Mouse (Mus musculus) intestine, embryonic 16.5 days (tissue): ENCODE data around the gene Sfta2. TPM values are rescaled to one million over a fixed set of nuclear protein-coding genes. Genes with fewer than 3 reads are reported as not detected.

Experiments used
- ATAC-seq: fragments of 200-750 bp; cut with Nextera tagmentation; 2 replicates; pipeline ENCODE4 v1.8.0; 2017; ENCODE audit warnings: moderate TSS enrichment, moderate library complexity
- H3K27ac ChIP-seq: fragments of 300-500 bp; sonication (generic); 2 replicates; pipeline ENCODE4 v1.5.1; 2014; ENCODE audit warnings: mild to moderate bottlenecking, low read length
- H3K27me3 ChIP-seq: fragments of 300-500 bp; sonication (generic); replicated peaks from 2 replicates; pipeline ENCODE4 v1.6.1; 2014; ENCODE audit warnings: low read length, control low read depth, mixed read lengths; ENCODE audit not compliant: control insufficient read depth, insufficient read depth
- H3K36me3 ChIP-seq: fragments of 300-500 bp; sonication (generic); 2 replicates; pipeline ENCODE4 v1.6.1; 2014; ENCODE audit warnings: low read length, control low read depth; ENCODE audit not compliant: control insufficient read depth, insufficient read depth
- H3K4me1 ChIP-seq: fragments of 300-500 bp; sonication (generic); 2 replicates; pipeline ENCODE4 v1.6.1; 2014; ENCODE audit warnings: low read length, control low read depth, mixed read lengths; ENCODE audit not compliant: control insufficient read depth, insufficient read depth
- H3K4me2 ChIP-seq: fragments of 300-500 bp; sonication (generic); 2 replicates; pipeline ENCODE4 v1.6.1; 2014; ENCODE audit warnings: low read depth, low read length, control low read depth
- H3K4me3 ChIP-seq: fragments of 300-500 bp; sonication (generic); 2 replicates; pipeline ENCODE4 v1.5.1; 2014; ENCODE audit warnings: mild to moderate bottlenecking, low read length
- H3K9ac ChIP-seq: fragments of 300-500 bp; sonication (generic); 2 replicates; pipeline ENCODE4 v1.6.1; 2014; ENCODE audit warnings: low read depth, low read length
- H3K9me3 ChIP-seq: fragments of 300-500 bp; sonication (generic); 2 replicates; pipeline ENCODE4 v1.6.1; 2016; ENCODE audit warnings: low read length, control low read depth; ENCODE audit not compliant: control insufficient read depth
- WGBS: fragments of 180-500 bp; shearing (Covaris S2); extraction: QIAGEN DNeasy Blood & Tissue Kit; methylation state at CpG from one replicate; pipeline ENCODE4 v1.1.7; 2014; 5-methylcytosine and 5-hydroxymethylcytosine counted together
- polyA plus RNA-seq: library from polyadenylated mRNA; unstranded; fragments of >200 nt; fragmentation: Nextera tagmentation; extraction: Ambion mirVana; gene quantifications from 2 replicates; pipeline ENCODE4 v1.2.1, GENCODE M21; 2015

Sfta2 gene
- polyA plus RNA-seq, 1 experiment from 2014 or later, result 3.3 TPM

DNA sequence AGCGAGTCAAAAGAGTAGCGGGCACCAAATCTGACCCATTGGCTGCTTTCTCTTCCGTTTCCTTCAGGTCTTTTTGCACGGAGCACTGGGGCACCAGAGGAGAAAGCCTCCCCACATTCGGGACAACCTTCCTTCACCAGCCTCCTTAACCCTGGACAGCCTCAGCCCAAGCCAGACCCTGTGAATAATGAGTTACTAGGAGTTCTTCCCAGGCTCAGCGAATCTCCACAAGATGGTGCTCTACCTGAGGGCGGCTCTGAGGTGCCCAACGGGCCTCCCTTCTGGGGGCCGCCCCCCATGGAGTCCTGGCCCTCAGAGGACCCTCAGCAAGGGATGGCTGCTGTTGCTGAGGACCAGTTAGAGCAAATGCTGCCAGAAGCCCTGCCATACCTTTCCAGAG, 33.6 kb upstream of the Sfta2 start:
- H3K9me3 ChIP-seq, result no peaks in the 10 kb centered on the region
- no peak for ATAC-seq
- whole genome bisulfite sequencing, result 21% methylated on average over 9 of the region's 9 CpGs

DNA sequence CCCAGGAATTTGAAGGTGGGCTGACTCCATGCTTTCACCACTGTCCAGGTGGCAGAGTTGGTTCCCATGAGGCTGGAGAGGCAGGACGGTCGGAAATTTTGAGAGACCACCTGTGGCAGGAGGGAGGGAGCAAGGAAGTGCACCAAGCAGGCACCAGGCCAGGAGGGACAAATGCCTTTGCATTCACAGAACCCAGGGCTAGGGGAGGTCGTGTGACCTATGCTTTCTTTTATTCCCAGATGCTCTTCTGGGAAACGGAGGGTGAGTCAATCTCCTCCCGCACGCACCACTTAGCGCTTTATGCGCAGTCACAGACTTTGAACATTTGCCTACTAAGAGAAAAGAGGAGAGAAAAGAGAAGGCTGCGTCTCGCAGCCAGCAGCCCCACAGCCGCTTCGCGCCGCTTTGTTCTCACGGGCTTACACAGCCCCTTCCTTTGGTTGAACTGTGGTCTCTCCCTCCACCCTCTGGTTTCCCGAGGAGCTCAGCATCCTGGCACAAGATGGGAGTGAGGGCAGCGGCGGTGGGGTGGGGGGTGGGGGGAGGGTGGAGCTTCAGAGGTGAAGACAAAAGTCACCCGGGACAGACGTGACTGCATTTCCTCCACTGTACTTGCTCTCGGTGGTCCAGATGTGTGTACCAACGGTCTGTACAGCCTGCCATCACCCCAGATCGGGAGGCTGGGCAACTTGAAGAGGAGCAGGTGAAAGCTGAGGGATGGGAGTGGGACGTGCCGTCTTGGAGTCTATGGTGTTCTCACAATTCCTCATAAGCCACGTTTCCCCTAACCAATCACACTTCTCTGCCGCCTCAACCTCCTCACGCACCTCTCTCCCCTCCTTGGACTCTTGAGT, 32.0 kb upstream of the Sfta2 start:
- peak overlapping the region; percentile 26 for H3K4me3 ChIP-seq
- peaks cover 8% of the 10 kb centered on the region for H3K4me1 ChIP-seq
- H3K27me3 ChIP-seq, result peaks cover 11% of the 10 kb centered on the region; the same call in 1 of the 2 replicates
- peak overlapping the region; percentile 43; the same call in 1 of the 2 replicates for H3K9ac ChIP-seq
- ATAC-seq, result no peak
- peak overlapping the region; percentile 52 for H3K4me2 ChIP-seq
- no peaks in the 10 kb centered on the region for H3K9me3 ChIP-seq
- no peak overlapping the region for H3K27ac ChIP-seq
- 7% methylated on average over 28 of the region's 28 CpGs for WGBS
- no peaks in the 10 kb centered on the region for H3K36me3 ChIP-seq

More for the DNA sequence above, 33.6 kb upstream of the Sfta2 start:
- no peak overlapping the region for H3K4me3 ChIP-seq
- no peaks in the 10 kb centered on the region for H3K36me3 ChIP-seq
- H3K27me3 ChIP-seq, result peaks cover 11% of the 10 kb centered on the region; the same call in 1 of the 2 replicates
- peaks cover 8% of the 10 kb centered on the region for H3K4me1 ChIP-seq
- no peak overlapping the region for H3K4me2 ChIP-seq
- no peak overlapping the region for H3K27ac ChIP-seq
- H3K9ac ChIP-seq, result no peak overlapping the region

DNA sequence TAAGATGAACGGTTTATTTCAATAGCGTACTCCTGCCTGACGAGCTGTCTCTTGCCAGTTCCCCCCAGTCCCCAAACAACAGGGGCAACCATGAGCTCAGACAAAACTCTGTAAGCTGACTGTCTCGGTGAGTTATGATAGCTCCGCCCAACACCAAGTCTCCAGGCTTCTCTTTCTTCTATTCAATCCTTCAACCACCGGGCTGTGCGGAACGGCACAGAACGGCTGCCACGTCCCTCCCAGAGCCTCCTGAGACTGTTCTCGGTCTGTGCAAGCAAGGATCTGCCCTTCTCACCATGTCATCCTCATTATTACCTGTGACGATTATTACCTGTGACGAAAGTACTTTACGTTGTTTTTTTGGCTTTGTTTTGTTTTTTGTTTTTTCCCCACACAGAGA, 30.5 kb upstream of the Sfta2 start:
- WGBS, result 76% methylated on average over 14 of the region's 14 CpGs
- Histone ChIP-seq H3K4me3 (no peak overlapping the region), H3K9ac (no peak overlapping the region), H3K27ac (no peak overlapping the region), H3K36me3 (no peaks in the 10 kb centered on the region), H3K27me3 (peaks cover 11% of the 10 kb centered on the region; the same call in 1 of the 2 replicates), H3K4me2 (no peak overlapping the region), H3K9me3 (no peaks in the 10 kb centered on the region), H3K4me1 (peaks cover 14% of the 10 kb centered on the region)
- ATAC-seq, result no peak

DNA sequence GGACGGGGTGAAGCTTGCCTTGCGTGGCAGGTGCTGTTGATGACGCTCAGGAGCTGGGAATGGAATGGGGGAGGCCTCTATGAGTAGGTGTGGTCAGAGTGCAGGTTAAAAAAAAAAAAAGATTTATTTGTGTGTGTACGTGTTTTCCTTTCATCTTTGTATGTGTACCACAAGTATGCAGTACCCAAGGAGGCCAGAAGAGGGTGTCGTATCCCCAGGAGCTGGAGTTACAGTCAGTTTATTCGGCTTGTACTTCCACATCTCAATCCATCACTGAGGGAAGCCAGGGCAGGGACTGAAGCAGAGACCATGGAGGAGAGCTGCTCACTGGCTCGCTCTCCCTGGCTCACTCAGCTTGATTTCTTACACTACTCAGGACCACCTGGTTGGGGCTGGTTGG, 29.9 kb upstream of the Sfta2 start:
- Histone ChIP-seq H3K4me3 (no peak overlapping the region), H3K4me1 (peaks cover 14% of the 10 kb centered on the region)
- 95% methylated on average over 7 of the region's 7 CpGs for WGBS

DNA sequence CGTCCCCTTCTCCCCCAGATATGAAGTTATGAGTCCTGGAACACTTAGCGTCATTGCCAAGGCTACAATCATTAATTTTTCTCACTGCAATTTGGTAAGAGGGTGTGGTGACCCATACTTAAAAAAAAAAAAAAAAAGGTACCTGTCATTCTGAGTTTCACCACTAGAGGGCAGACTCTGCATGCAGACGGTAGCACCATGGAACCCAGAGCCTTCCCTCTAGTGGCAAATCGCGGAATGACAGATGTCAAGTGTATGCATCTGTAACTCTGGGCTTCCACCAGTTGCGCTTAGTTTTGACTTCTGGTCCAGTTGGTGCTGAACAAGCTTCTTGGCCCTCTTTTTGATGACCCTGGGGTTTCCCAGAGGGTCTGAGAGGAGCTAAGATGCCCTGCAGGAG, 23.1 kb upstream of the Sfta2 start:
- no peaks in the 10 kb centered on the region for H3K27me3 ChIP-seq
- H3K9me3 ChIP-seq, result no peaks in the 10 kb centered on the region
- H3K4me2 ChIP-seq, result no peak overlapping the region
- 22% methylated on average over 6 of the region's 6 CpGs for WGBS
- peaks cover 6% of the 10 kb centered on the region for H3K4me1 ChIP-seq
- H3K4me3 ChIP-seq, result no peak overlapping the region
- no peaks in the 10 kb centered on the region for H3K36me3 ChIP-seq
- ATAC-seq, result no peak
- H3K9ac ChIP-seq, result no peak overlapping the region
- H3K27ac ChIP-seq, result no peak overlapping the region

More for the DNA sequence above, 29.9 kb upstream of the Sfta2 start:
- no peak overlapping the region for H3K4me2 ChIP-seq
- H3K9me3 ChIP-seq, result no peaks in the 10 kb centered on the region
- no peak for ATAC-seq
- peaks cover 11% of the 10 kb centered on the region; the same call in 1 of the 2 replicates for H3K27me3 ChIP-seq
- H3K9ac ChIP-seq, result no peak overlapping the region
- no peaks in the 10 kb centered on the region for H3K36me3 ChIP-seq
- no peak overlapping the region for H3K27ac ChIP-seq

DNA sequence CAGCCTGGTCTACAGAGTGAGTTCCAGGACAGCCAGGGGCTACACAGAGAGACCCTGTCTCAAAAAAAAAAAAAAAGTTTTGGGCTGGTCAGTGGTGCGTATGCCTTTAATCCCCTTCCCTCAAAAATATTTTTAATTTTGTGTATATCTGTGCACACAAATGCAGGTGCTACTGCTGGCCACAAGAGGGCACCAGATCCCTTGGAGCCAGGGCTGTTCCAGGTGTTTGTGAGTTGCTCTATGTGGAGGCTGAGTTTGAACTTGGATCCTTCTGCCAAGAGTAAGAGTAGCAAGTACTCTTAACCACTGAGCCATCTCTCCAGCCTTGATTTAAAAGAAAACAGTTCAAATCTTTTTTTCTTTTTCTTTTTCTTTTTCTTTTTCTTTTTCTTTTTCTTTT, 18.4 kb upstream of the Sfta2 start:
- ATAC-seq, result no peak
- H3K4me2 ChIP-seq, result no peak overlapping the region
- H3K27ac ChIP-seq, result no peak overlapping the region
- H3K4me1 ChIP-seq, result peaks cover 3% of the 10 kb centered on the region; the same call in 1 of the 2 replicates
- H3K9me3 ChIP-seq, result 0 out of 2 replicates have a peak, but pooled peaks cover 3% of the 10 kb centered on the region
- H3K9ac ChIP-seq, result no peak overlapping the region
- no peaks in the 10 kb centered on the region for H3K36me3 ChIP-seq
- 76% methylated on average over 1 of the region's 1 CpGs for WGBS
- H3K27me3 ChIP-seq, result no peaks in the 10 kb centered on the region
- no peak overlapping the region for H3K4me3 ChIP-seq

DNA sequence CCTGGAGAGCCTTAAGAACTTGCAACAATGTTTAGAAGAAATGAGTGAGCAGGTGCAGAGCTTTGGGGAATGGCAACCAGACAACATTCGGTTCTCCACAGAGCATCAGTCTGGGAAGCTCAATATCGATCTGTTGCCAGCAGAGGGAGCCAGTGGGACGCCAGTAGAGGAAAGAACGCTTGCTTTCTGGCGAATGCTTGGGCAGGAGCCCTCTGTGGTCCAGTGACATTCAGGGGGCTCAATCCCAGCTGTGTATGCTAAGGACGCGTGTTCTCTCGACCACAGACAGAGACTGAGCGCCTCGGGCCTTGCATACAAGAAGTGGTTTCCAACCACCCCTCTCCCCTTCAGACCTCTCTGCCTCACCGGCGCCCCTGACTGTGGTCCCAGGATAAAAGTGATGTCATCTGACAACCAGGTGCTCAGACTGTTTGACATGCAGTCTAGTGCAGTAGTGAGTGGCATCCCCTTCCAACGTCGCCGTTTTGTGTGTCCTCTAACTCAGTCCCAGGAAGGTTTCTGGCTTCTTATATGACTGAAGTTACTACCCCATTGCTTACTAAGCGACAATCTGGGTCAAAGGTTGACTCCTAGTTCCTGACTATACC, 16.9 kb upstream of the Sfta2 start:
- Histone ChIP-seq H3K9ac (0 out of 2 replicates have a peak overlapping the region, but pooled peaks have one; percentile 19), H3K27ac (no peak overlapping the region), H3K4me1 (peaks cover 3% of the 10 kb centered on the region; the same call in 1 of the 2 replicates), H3K9me3 (0 out of 2 replicates have a peak, but pooled peaks cover 3% of the 10 kb centered on the region), H3K4me2 (peak overlapping the region; percentile 48), H3K27me3 (no peaks in the 10 kb centered on the region), H3K36me3 (no peaks in the 10 kb centered on the region), H3K4me3 (no peak overlapping the region)
- WGBS, result 18% methylated on average over 16 of the region's 16 CpGs
- ATAC-seq, result peak; percentile 60

DNA sequence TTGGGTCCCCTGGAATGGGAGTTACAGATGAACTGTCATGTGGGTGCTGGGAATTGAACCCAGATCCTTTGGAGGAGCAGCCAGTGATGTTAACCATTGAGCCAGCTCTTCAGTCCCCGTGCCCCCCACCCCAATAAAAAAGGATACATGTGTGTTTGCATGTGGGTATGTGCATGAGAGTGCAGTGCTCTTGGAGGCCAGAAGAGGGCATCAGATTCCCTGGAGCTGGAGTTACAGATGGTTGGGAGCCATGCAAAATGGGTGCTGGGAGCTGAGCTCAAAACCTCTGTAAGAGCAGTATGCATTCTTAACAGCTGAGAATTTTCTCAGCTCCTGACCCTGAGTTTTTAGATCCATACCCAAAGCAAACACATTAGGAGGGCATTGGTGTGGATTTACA, 14.1 kb upstream of the Sfta2 start:
- Histone ChIP-seq H3K4me2 (no peak overlapping the region), H3K27me3 (no peaks in the 10 kb centered on the region), H3K27ac (no peak overlapping the region), H3K9ac (no peak overlapping the region), H3K9me3 (0 out of 2 replicates have a peak, but pooled peaks cover 3% of the 10 kb centered on the region), H3K4me3 (no peak overlapping the region), H3K36me3 (no peaks in the 10 kb centered on the region), H3K4me1 (peaks cover 3% of the 10 kb centered on the region; the same call in 1 of the 2 replicates)
- no peak for ATAC-seq
- 71% methylated on average over 1 of the region's 1 CpGs for WGBS

DNA sequence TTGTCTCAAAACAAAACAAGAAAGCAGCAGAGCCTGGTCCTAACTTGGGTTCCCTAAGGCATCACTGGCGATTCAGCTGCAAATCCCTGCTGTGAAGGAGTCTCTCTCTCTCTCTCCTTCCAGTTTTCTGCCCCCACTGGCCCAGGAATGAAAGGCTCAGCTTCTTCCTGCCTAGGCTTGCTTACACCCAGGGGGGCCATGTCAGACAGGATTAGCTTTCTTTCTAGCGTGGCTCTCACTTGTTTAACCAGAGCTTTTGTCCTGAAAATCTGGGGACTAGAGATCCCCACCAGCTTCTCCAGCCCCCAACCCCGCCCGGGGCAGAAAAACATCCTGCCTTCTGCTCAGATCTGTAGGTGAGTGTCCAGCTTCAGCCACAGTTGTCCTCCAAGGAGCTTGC, 13.0 kb upstream of the Sfta2 start:
- H3K4me2 ChIP-seq, result no peak overlapping the region
- H3K27me3 ChIP-seq, result no peaks in the 10 kb centered on the region
- 0 out of 2 replicates have a peak, but pooled peaks cover 3% of the 10 kb centered on the region for H3K9me3 ChIP-seq
- H3K4me3 ChIP-seq, result no peak overlapping the region
- H3K9ac ChIP-seq, result no peak overlapping the region
- WGBS, result 43% methylated on average over 4 of the region's 4 CpGs
- no peaks in the 10 kb centered on the region for H3K36me3 ChIP-seq
- ATAC-seq, result no peak
- no peak overlapping the region for H3K27ac ChIP-seq
- H3K4me1 ChIP-seq, result peaks cover 3% of the 10 kb centered on the region; the same call in 1 of the 2 replicates
